Mouse (Mus musculus) small intestine, adult 2 months (tissue): ENCODE data around the gene Gm2244. TPM values are rescaled to one million over a fixed set of nuclear protein-coding genes. Genes with fewer than 3 reads are reported as not detected.
"Not testable (repeated sequence)": the region's sequence is repeated elsewhere in the genome, so short reads cannot be mapped to it uniquely, and the experiment has no call there.

Experiments
- H3K27ac ChIP-seq: fragments of 200-500 bp; 2 replicates; pipeline ENCODE4 v1.5.1; 2012; ENCODE audit warnings: low read depth, low read length, control low read depth, inconsistent platforms; ENCODE audit not compliant: insufficient read depth
- H3K27me3 ChIP-seq: fragments of 200-500 bp; 2 replicates; pipeline ENCODE4 v1.6.1; 2012; ENCODE audit warnings: mild to moderate bottlenecking, moderate library complexity, low read length, inconsistent platforms; ENCODE audit not compliant: control insufficient read depth, insufficient read depth
- H3K36me3 ChIP-seq: fragments of 200-500 bp; 2 replicates; pipeline ENCODE4 v1.6.1; 2012; ENCODE audit warnings: mild to moderate bottlenecking, low read length, control low read depth, inconsistent platforms; ENCODE audit not compliant: control insufficient read depth, insufficient read depth
- H3K4me1 ChIP-seq: fragments of 200-500 bp; 2 replicates; pipeline ENCODE4 v1.6.1; 2012; ENCODE audit warnings: low read length, inconsistent platforms, mixed read lengths; ENCODE audit not compliant: control insufficient read depth, insufficient read depth, insufficient read length
- H3K4me3 ChIP-seq: fragments of 200-500 bp; 2 replicates; pipeline ENCODE4 v1.5.1; 2012; ENCODE audit warnings: low read depth, mild to moderate bottlenecking, control low read depth, inconsistent platforms, low read length, moderate library complexity
- WGBS: fragments of 180-500 bp; shearing (Covaris S2); methylation state at CpG from one replicate; pipeline ENCODE4 v1.1.7; 2018; 5-methylcytosine and 5-hydroxymethylcytosine counted together
- polyA plus RNA-seq: library from polyadenylated mRNA; depleted of rRNA; stranded (reverse); fragments of >200 nt; gene quantifications from 2 replicates; pipeline ENCODE4 v1.2.3, GENCODE M21; 2012; rRNA removed

Gm2244 gene
- not detected in 2 replicates for polyA plus RNA-seq

GRCm38 (mm10) chr14:19549863-19550262, at the start of gene Gm2244:
Gene Gm2244, minus strand, starts transcription at chr14:19549963.
- H3K4me1 ChIP-seq, H3K36me3 ChIP-seq, H3K4me3 ChIP-seq, H3K27me3 ChIP-seq, H3K27ac ChIP-seq: not testable (repeated sequence)
- 86% methylated on average over 1 of the region's 3 CpGs for WGBS

- H3K27me3 ChIP-seq, H3K36me3 ChIP-seq, H3K4me1 ChIP-seq, H3K27ac ChIP-seq: not testable (repeated sequence)
- 1% methylated on average over 48 of the region's 62 CpGs for WGBS
- H3K4me3 ChIP-seq: peak within 1 kb of the TSS; percentile 67
These were observed 35.3 kb upstream of the Gm2244 start, which contains the start of gene Gm2237 for GRCm38 (mm10) chr14:19584804-19585667. Gene Gm2237, minus strand, starts transcription at chr14:19585135.

Other genes with a start within 250 kb of the Gm2244 start
- 0.20 TPM in 1 of 2 replicates, not detected in the other for gene Gm21738, start 131.0 kb downstream of the Gm2244 start, polyA plus RNA-seq
- 0.05 and 0.10 TPM in 2 replicates for gene Gm2237, start 35.2 kb upstream of the Gm2244 start, polyA plus RNA-seq
- gene Gm5458, start 52.6 kb upstream of the Gm2244 start, polyA plus RNA-seq: not detected in 2 replicates
- 5.7 and 10.5 TPM in 2 replicates for gene Nid2, start 201.3 kb upstream of the Gm2244 start, polyA plus RNA-seq